Mouse (Mus musculus) midbrain, embryonic 16.5 days (tissue): ENCODE results near the gene Lmln. TPM values are rescaled to one million over a fixed set of nuclear protein-coding genes. Genes with fewer than 3 reads are reported as not detected.

Experiments
- ATAC-seq: fragments of 200-750 bp; cut with Nextera tagmentation; 2 replicates; pipeline ENCODE4 v1.8.0; 2017; ENCODE audit warnings: moderate TSS enrichment
- H3K27ac ChIP-seq: fragments of 300-500 bp; sonication (generic); 2 replicates; pipeline ENCODE4 v1.5.1; 2014; ENCODE audit warnings: mild to moderate bottlenecking, low read length, mixed read lengths
- H3K27me3 ChIP-seq: fragments of 300-500 bp; sonication (generic); 2 replicates; pipeline ENCODE4 v1.6.1; 2014; ENCODE audit warnings: low read depth, low read length, mixed read lengths; ENCODE audit not compliant: control insufficient read depth, insufficient read depth
- H3K36me3 ChIP-seq: fragments of 300-500 bp; sonication (generic); 2 replicates; pipeline ENCODE4 v1.6.1; 2014; ENCODE audit warnings: mild to moderate bottlenecking, low read length, moderate library complexity, mixed read lengths; ENCODE audit not compliant: control insufficient read depth, insufficient read depth
- H3K4me1 ChIP-seq: fragments of 300-500 bp; sonication (generic); 2 replicates; pipeline ENCODE4 v1.6.1; 2014; ENCODE audit warnings: mild to moderate bottlenecking, low read length, mixed read lengths; ENCODE audit not compliant: control insufficient read depth, insufficient read depth
- H3K4me2 ChIP-seq: fragments of 300-500 bp; sonication (generic); 2 replicates; pipeline ENCODE4 v1.6.1; 2014; ENCODE audit warnings: mild to moderate bottlenecking, low read length, mixed read lengths
- H3K4me3 ChIP-seq: fragments of 300-500 bp; sonication (generic); 2 replicates; pipeline ENCODE4 v1.5.1; 2014; ENCODE audit warnings: low read depth, mild to moderate bottlenecking, low read length, moderate library complexity, mixed read lengths
- H3K9ac ChIP-seq: fragments of 300-500 bp; sonication (generic); 2 replicates; pipeline ENCODE4 v1.6.1; 2014; ENCODE audit warnings: low read depth, low read length, mixed read lengths
- H3K9me3 ChIP-seq: fragments of 300-500 bp; sonication (generic); replicated peaks from 2 replicates; pipeline ENCODE4 v1.6.1; 2014; ENCODE audit warnings: mild to moderate bottlenecking, low read length, mixed read lengths; ENCODE audit not compliant: control insufficient read depth, poor library complexity, severe bottlenecking
- WGBS: fragments of 180-500 bp; shearing (Covaris S2); extraction: QIAGEN DNeasy Blood & Tissue Kit; methylation state at CpG from one replicate; pipeline ENCODE4 v1.1.7; 2014; 5-methylcytosine and 5-hydroxymethylcytosine counted together
- polyA plus RNA-seq: library from polyadenylated mRNA; unstranded; fragments of >200 nt; fragmentation: Nextera tagmentation; extraction: Ambion mirVana; gene quantifications from 2 replicates; pipeline ENCODE4 v1.2.1, GENCODE M21; 2015

Lmln gene
- polyA plus RNA-seq, 1 experiment from 2014 or later: 4.3 TPM

DNA sequence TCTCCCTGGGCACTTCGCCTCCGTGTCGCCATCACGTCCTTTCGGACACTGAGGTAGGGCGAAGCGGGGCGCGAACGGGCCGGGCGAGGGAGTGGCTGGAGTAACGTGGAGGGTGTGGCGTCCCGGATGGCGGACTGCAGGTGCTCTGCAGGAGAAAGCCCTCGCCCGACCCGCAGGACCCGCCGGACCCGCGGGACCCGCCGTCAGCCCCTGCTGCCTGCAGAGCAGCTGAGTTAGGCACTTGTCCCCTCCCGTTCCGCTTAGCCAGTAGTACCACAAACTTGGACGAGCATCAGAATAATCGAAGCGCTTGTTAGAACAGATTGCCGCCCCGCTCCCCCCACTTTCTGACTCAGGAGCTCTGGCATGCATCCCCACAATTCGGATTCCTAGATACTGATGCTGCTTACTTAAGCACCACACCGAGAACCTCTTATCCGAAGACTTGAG lies 386 bp downstream of the Lmln start:
- peaks cover 23% of the 10 kb centered on the region for H3K4me1 ChIP-seq
- H3K4me2 ChIP-seq: peak overlapping the region; percentile 76
- peak overlapping the region; percentile 84 for H3K27ac ChIP-seq
- no peaks in the 10 kb centered on the region for H3K27me3 ChIP-seq
- WGBS: under 1% methylated on average over 35 of the region's 35 CpGs
- H3K36me3 ChIP-seq: peaks cover 15% of the 10 kb centered on the region
- H3K4me3 ChIP-seq: peak overlapping the region; percentile 88
- ATAC-seq: peak; percentile 62
- H3K9me3 ChIP-seq: no peaks in the 10 kb centered on the region
- H3K9ac ChIP-seq: peak overlapping the region; percentile 82

DNA sequence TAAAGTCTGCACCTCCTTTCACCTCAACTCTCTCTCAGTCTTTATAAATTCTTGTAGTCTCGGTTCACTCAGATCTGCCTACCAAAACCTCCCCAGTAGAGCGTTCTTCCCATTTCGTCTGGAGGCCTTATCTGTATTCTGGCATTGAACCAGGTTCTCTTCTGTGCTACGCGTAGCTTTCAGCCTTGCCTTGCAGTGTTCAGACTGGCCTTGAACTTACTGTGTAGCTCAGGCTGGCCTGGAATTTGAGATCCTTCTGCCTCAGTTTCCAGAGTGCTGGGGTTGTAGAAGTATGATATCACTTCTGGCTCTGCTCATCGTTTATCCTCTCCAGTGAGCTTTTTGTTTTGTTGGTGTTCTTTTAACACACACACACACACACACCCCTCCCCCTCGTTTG lies 946 bp downstream of the Lmln start:
- H3K27ac ChIP-seq: no peak overlapping the region

DNA sequence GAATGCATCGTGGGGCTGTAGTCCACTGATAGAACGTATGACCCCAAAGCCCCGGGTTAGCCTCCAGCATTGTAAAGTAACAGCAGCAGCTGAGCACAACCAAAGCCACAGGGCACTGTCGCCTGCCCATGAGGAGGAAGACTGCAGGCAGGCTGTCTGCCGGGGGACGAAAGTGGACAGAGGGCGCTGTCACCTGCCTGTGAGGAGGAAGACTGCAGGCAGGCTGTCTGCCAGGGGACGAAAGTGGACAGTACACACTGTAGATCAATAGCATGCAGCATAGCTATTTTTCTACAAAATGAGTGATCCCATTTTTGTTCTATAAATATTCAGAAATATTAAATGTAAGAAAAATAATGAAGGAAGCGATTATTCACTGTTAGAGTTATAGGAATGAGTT lies 2.3 kb downstream of the Lmln start:
- Histone ChIP-seq H3K27ac (no peak overlapping the region), H3K4me3 (no peak overlapping the region), H3K4me2 (no peak overlapping the region), H3K36me3 (peaks cover 10% of the 10 kb centered on the region), H3K27me3 (no peaks in the 10 kb centered on the region), H3K9me3 (no peaks in the 10 kb centered on the region), H3K9ac (no peak overlapping the region), H3K4me1 (peaks cover 14% of the 10 kb centered on the region)
- WGBS: 66% methylated on average over 9 of the region's 9 CpGs
- no peak for ATAC-seq

More for the DNA sequence above, 946 bp downstream of the Lmln start:
- Histone ChIP-seq H3K27me3 (no peaks in the 10 kb centered on the region), H3K4me1 (peaks cover 17% of the 10 kb centered on the region), H3K9ac (peak overlapping the region; percentile 82), H3K9me3 (no peaks in the 10 kb centered on the region), H3K4me2 (peak overlapping the region; percentile 76), H3K36me3 (peaks cover 18% of the 10 kb centered on the region), H3K4me3 (peak overlapping the region; percentile 88)
- WGBS: 14% methylated on average over 7 of the region's 7 CpGs
- no peak for ATAC-seq

GRCm38 (mm10) chr16:33070928-33071327 lies 8.6 kb downstream of the Lmln start:
- peaks cover 21% of the 10 kb centered on the region for H3K36me3 ChIP-seq
- no peaks in the 10 kb centered on the region for H3K27me3 ChIP-seq
- no peak overlapping the region for H3K4me3 ChIP-seq
- H3K4me1 ChIP-seq: no peaks in the 10 kb centered on the region
- H3K9ac ChIP-seq: no peak overlapping the region
- H3K9me3 ChIP-seq: no peaks in the 10 kb centered on the region
- H3K4me2 ChIP-seq: no peak overlapping the region
- H3K27ac ChIP-seq: no peak overlapping the region
- no peak for ATAC-seq

- ATAC-seq: no peak
- Histone ChIP-seq H3K27me3 (no peaks in the 10 kb centered on the region), H3K9ac (no peak overlapping the region), H3K4me2 (no peak overlapping the region), H3K4me1 (no peaks in the 10 kb centered on the region), H3K4me3 (no peak overlapping the region), H3K27ac (no peak overlapping the region), H3K36me3 (peaks cover 13% of the 10 kb centered on the region; the same call in 1 of the 2 replicates), H3K9me3 (no peaks in the 10 kb centered on the region)
- 89% methylated on average over 6 of the region's 6 CpGs for WGBS
Measured at GRCm38 (mm10) chr16:33072871-33073557, 10.7 kb downstream of the Lmln start.

- Histone ChIP-seq H3K4me2 (no peak overlapping the region), H3K4me3 (no peak overlapping the region), H3K36me3 (peaks cover 12% of the 10 kb centered on the region; the same call in 1 of the 2 replicates), H3K4me1 (no peaks in the 10 kb centered on the region), H3K9ac (no peak overlapping the region), H3K27me3 (no peaks in the 10 kb centered on the region), H3K27ac (no peak overlapping the region), H3K9me3 (no peaks in the 10 kb centered on the region)
- ATAC-seq: no peak
- 91% methylated on average over 5 of the region's 5 CpGs for WGBS
Measured at GRCm38 (mm10) chr16:33074967-33075366, 12.6 kb downstream of the Lmln start.

GRCm38 (mm10) chr16:33076078-33076477 lies 13.8 kb downstream of the Lmln start:
- Histone ChIP-seq H3K4me1 (no peaks in the 10 kb centered on the region), H3K9me3 (no peaks in the 10 kb centered on the region), H3K4me2 (no peak overlapping the region), H3K27me3 (no peaks in the 10 kb centered on the region), H3K27ac (no peak overlapping the region), H3K36me3 (peaks cover 7% of the 10 kb centered on the region; the same call in 1 of the 2 replicates), H3K4me3 (no peak overlapping the region), H3K9ac (no peak overlapping the region)
- WGBS: 85% methylated on average over 6 of the region's 6 CpGs
- no peak for ATAC-seq

- Histone ChIP-seq H3K27me3 (no peaks in the 10 kb centered on the region), H3K4me2 (no peak overlapping the region), H3K9me3 (no peaks in the 10 kb centered on the region), H3K4me1 (no peaks in the 10 kb centered on the region), H3K27ac (no peak overlapping the region), H3K36me3 (peaks cover 7% of the 10 kb centered on the region; the same call in 1 of the 2 replicates), H3K4me3 (no peak overlapping the region), H3K9ac (no peak overlapping the region)
- no peak for ATAC-seq
- 96% methylated on average over 5 of the region's 5 CpGs for WGBS
Measured at GRCm38 (mm10) chr16:33077069-33077627, 14.8 kb downstream of the Lmln start.

GRCm38 (mm10) chr16:33080063-33080462 lies 17.7 kb downstream of the Lmln start:
- WGBS: 97% methylated on average over 7 of the region's 7 CpGs
- H3K27me3 ChIP-seq: no peaks in the 10 kb centered on the region
- no peak overlapping the region for H3K4me2 ChIP-seq
- peaks cover 9% of the 10 kb centered on the region; the same call in 1 of the 2 replicates for H3K36me3 ChIP-seq
- no peak overlapping the region for H3K4me3 ChIP-seq
- ATAC-seq: no peak
- no peaks in the 10 kb centered on the region for H3K9me3 ChIP-seq
- H3K9ac ChIP-seq: no peak overlapping the region
- H3K4me1 ChIP-seq: no peaks in the 10 kb centered on the region
- no peak overlapping the region for H3K27ac ChIP-seq
